Mouse (Mus musculus) olfactory bulb, adult 2 months (tissue): ENCODE data around the gene Nanos1.

Experiments
- CTCF ChIP-seq: fragments of 200-500 bp; IDR thresholded peaks from 2 replicates; pipeline ENCODE4 v1.5.1; 2012; ENCODE audit warnings: low read depth, mild to moderate bottlenecking, low read length, moderate library complexity; ENCODE audit not compliant: insufficient read depth
- POLR2A ChIP-seq: fragments of 200-500 bp; IDR thresholded peaks from 2 replicates; pipeline ENCODE4 v1.6.1; 2012; ENCODE audit warnings: mild to moderate bottlenecking, low read depth, low read length, moderate library complexity; ENCODE audit not compliant: insufficient read depth

DNA sequence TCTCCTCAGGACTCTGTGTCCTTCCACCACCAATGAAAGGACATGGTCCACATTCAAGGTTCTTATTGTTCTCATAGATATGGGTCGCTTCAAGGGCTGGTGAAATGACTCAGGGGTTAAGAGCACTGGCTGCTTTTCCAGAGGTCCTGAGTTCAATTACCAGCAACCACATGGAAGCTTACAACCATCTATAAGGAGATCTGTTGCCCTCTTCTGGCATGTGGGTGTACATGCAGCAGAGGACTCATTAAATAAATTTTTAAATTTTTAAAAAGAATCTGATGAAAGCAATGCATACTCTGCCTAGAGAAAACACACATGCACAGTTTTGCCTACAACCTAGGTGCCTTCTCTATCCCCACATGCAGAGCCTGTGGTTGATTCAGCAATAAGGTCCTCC is 15.2 kb upstream of the Nanos1 start:
- no peak for TF ChIP-seq POLR2A
- TF ChIP-seq CTCF = no peak
